Mouse (Mus musculus): ENCODE measurements at regions not wholly inside any gene's neighbourhood (a gene's known extent, or its start where the extent isn't known, plus 50 kb on each side); places are given as distances from the start of the nearest gene placed in this dataset.

GRCm38 (mm10) chr2:158985529-158986148 lies 191.0 kb downstream of the Dhx35 start:
- DNase-seq (ENCODE audit: low read depth, low spot score): no peak
- H3K27me3 ChIP-seq (ENCODE audit: control insufficient read depth, insufficient read depth, low read length, poor library complexity, severe bottlenecking): no peaks in the 10 kb centered on the region
- no peaks in the 10 kb centered on the region for H3K36me3 ChIP-seq (ENCODE audit: control insufficient read depth, insufficient read depth, low read length, poor library complexity, severe bottlenecking)

DNA sequence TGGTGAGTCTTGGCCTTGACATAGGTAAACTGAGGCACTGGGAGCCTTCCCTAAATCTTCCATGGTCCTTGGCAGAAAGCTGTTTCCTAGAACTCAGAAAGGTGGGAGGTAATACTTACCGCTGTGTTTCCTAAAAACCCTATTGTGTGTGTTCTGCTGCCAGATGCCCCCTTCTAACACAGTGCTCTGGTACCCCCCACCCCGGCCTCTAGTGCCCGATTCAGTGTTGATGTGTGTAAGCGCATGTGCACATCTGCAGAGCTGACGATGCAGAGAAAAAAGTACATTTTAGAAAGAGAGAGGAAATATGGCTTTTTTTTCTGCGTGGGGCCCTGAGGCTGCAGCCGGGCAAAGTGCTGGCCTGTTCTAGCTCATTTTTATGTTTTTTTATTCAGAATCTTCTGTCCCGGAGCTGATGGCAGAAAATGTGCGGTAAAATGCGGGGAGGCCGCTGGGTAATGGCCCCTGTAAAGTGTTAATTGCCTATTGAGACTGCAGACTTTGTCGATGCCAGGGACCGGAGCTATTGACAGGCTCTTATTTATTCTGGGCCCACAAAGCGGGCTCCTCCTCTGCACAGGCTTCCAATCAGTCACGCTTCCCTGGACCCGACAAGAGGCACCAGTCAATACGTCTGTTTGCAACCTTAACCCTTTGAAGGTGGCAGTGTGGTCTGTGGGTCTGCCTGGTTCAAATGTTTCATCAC lies 208.0 kb downstream of the Dhx35 start:
- Histone ChIP-seq H3K27me3 (ENCODE audit: control insufficient read depth, insufficient read depth, low read length, poor library complexity, severe bottlenecking) (no peaks in the 10 kb centered on the region), H3K36me3 (ENCODE audit: control insufficient read depth, insufficient read depth, low read length, poor library complexity, severe bottlenecking) (no peaks in the 10 kb centered on the region)
- no peak for DNase-seq (ENCODE audit: low read depth, low spot score)

- Histone ChIP-seq H3K36me3 (ENCODE audit: control insufficient read depth, insufficient read depth, low read length, poor library complexity, severe bottlenecking) (no peaks in the 10 kb centered on the region), H3K27me3 (ENCODE audit: control insufficient read depth, insufficient read depth, low read length, poor library complexity, severe bottlenecking) (no peaks in the 10 kb centered on the region)
- DNase-seq (ENCODE audit: low read depth, low spot score): no peak
Measured at GRCm38 (mm10) chr2:159003187-159003497, 208.5 kb downstream of the Dhx35 start.

GRCm38 (mm10) chr2:159004417-159004816 lies 209.8 kb downstream of the Dhx35 start:
- no peaks in the 10 kb centered on the region for H3K36me3 ChIP-seq (ENCODE audit: control insufficient read depth, insufficient read depth, low read length, poor library complexity, severe bottlenecking)
- no peaks in the 10 kb centered on the region for H3K27me3 ChIP-seq (ENCODE audit: control insufficient read depth, insufficient read depth, low read length, poor library complexity, severe bottlenecking)
- DNase-seq (ENCODE audit: low read depth, low spot score): no peak

DNA sequence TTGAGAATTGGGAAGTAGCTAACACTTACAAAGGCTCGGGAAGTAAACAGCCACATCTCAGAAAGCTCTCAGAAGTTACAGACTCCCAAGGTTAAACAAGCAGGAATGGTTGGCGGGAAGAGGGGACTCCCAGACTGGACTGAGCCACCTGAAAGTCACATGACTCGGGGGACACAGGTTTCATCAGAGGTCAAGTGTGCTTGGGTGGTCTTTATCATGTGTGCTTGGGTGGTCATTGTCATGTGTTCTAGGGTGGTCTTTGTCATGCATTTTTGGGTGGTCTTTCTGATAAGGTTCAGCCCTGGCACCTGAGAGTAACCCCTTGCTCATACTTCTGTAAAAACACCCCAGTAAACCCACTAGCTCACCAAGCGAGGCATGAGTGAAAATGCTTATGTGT lies 218.1 kb downstream of the Dhx35 start:
- DNase-seq (ENCODE audit: low read depth, low spot score): no peak

DNA sequence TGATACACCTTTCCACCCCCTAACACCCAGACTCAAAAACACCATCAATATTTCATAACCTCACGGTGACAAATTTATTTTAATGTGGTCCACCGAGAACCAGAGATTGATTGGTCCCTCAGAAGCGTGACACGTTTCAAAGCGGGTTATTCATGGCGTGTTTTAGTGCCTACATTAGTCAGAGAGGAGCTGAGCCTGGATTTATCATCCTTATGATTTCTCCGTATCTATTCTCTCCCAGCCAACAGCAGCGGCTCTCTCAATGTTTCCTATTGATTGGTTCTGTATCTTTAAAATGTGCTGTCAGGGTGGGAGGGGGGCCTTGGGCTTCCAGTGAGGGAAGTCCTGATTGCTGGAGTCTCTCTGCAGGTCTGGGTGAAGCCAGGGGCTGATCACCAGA lies 219.9 kb downstream of the Dhx35 start:
- Histone ChIP-seq H3K27me3 (ENCODE audit: control insufficient read depth, insufficient read depth, low read length, poor library complexity, severe bottlenecking) (no peaks in the 10 kb centered on the region), H3K36me3 (ENCODE audit: control insufficient read depth, insufficient read depth, low read length, poor library complexity, severe bottlenecking) (no peaks in the 10 kb centered on the region)
- DNase-seq (ENCODE audit: low read depth, low spot score): no peak

More for the DNA sequence above, 218.1 kb downstream of the Dhx35 start:
- no peaks in the 10 kb centered on the region for H3K27me3 ChIP-seq (ENCODE audit: control insufficient read depth, insufficient read depth, low read length, poor library complexity, severe bottlenecking)
- no peaks in the 10 kb centered on the region for H3K36me3 ChIP-seq (ENCODE audit: control insufficient read depth, insufficient read depth, low read length, poor library complexity, severe bottlenecking)

GRCm38 (mm10) chr2:159019921-159020534 lies 225.4 kb downstream of the Dhx35 start:
- Histone ChIP-seq H3K36me3 (ENCODE audit: control insufficient read depth, insufficient read depth, low read length, poor library complexity, severe bottlenecking) (no peaks in the 10 kb centered on the region), H3K27me3 (ENCODE audit: control insufficient read depth, insufficient read depth, low read length, poor library complexity, severe bottlenecking) (no peaks in the 10 kb centered on the region)
- DNase-seq (ENCODE audit: low read depth, low spot score): no peak

- Histone ChIP-seq H3K36me3 (ENCODE audit: control insufficient read depth, insufficient read depth, low read length, poor library complexity, severe bottlenecking) (no peaks in the 10 kb centered on the region), H3K27me3 (ENCODE audit: control insufficient read depth, insufficient read depth, low read length, poor library complexity, severe bottlenecking) (no peaks in the 10 kb centered on the region)
- DNase-seq (ENCODE audit: low read depth, low spot score): no peak
Measured at GRCm38 (mm10) chr2:159032147-159032546, 237.5 kb downstream of the Dhx35 start.

DNA sequence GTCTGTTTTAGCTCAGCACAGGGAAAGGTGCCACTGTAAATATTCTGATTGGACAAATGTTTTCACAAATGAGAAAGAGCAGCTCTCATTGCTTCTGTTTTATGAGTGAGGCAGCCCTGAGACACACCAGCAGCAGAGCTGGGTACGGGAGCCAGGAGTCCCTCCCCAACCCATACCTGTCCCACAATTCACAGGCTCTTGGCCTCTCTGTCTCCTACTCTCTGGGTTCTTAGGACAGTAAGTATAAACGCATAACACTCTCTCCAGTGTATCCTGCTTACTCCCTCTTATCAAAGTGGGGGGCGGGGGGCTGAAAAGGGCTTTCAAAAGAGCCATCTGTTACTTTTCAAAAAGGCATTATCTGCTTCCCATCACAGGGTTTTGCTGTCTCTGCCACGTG lies 245.3 kb downstream of the Dhx35 start:
- H3K27me3 ChIP-seq (ENCODE audit: control insufficient read depth, insufficient read depth, low read length, poor library complexity, severe bottlenecking): no peaks in the 10 kb centered on the region
- H3K36me3 ChIP-seq (ENCODE audit: control insufficient read depth, insufficient read depth, low read length, poor library complexity, severe bottlenecking): no peaks in the 10 kb centered on the region
- no peak for DNase-seq (ENCODE audit: low read depth, low spot score)

DNA sequence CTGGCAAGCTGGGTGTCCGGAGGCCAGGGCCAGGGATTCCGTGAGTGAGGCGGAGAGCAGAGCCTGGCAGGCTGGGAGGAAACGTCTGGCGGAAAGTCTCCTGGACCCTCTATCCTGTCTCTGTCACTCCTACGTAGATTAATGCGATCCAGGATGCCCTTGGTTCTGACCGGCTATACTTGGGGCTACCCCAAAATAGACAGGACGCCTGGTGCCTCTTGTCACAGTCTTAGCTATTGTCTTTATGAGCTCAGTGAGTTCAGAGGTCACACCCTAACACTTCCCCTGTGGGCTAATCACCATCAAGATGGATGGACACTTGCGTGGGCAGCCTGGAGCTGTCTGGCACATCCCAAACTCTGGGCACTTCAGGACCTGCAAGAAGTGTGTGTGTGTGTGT lies 258.9 kb downstream of the Dhx35 start:
- DNase-seq (ENCODE audit: low read depth, low spot score): no peak
- Histone ChIP-seq H3K27me3 (ENCODE audit: control insufficient read depth, insufficient read depth, low read length, poor library complexity, severe bottlenecking) (no peaks in the 10 kb centered on the region), H3K36me3 (ENCODE audit: control insufficient read depth, insufficient read depth, low read length, poor library complexity, severe bottlenecking) (no peaks in the 10 kb centered on the region)

- Histone ChIP-seq H3K27me3 (ENCODE audit: control insufficient read depth, insufficient read depth, low read length, poor library complexity, severe bottlenecking) (no peaks in the 10 kb centered on the region), H3K36me3 (ENCODE audit: control insufficient read depth, insufficient read depth, low read length, poor library complexity, severe bottlenecking) (no peaks in the 10 kb centered on the region)
- peak; percentile 2 for DNase-seq (ENCODE audit: low read depth, low spot score)
Measured at GRCm38 (mm10) chr2:159053936-159054335, 259.3 kb downstream of the Dhx35 start.

- no peaks in the 10 kb centered on the region for H3K27me3 ChIP-seq (ENCODE audit: control insufficient read depth, insufficient read depth, low read length, poor library complexity, severe bottlenecking)
- no peak for DNase-seq (ENCODE audit: low read depth, low spot score)
Measured at GRCm38 (mm10) chr2:159054451-159054850, 259.8 kb downstream of the Dhx35 start.

GRCm38 (mm10) chr2:159055780-159056179 lies 261.2 kb downstream of the Dhx35 start:
- no peaks in the 10 kb centered on the region for H3K27me3 ChIP-seq (ENCODE audit: control insufficient read depth, insufficient read depth, low read length, poor library complexity, severe bottlenecking)
- DNase-seq (ENCODE audit: low read depth, low spot score): no peak
- no peaks in the 10 kb centered on the region for H3K36me3 ChIP-seq (ENCODE audit: control insufficient read depth, insufficient read depth, low read length, poor library complexity, severe bottlenecking)

More at GRCm38 (mm10) chr2:159054451-159054850, 259.8 kb downstream of the Dhx35 start:
- H3K36me3 ChIP-seq (ENCODE audit: control insufficient read depth, insufficient read depth, low read length, poor library complexity, severe bottlenecking): no peaks in the 10 kb centered on the region

DNA sequence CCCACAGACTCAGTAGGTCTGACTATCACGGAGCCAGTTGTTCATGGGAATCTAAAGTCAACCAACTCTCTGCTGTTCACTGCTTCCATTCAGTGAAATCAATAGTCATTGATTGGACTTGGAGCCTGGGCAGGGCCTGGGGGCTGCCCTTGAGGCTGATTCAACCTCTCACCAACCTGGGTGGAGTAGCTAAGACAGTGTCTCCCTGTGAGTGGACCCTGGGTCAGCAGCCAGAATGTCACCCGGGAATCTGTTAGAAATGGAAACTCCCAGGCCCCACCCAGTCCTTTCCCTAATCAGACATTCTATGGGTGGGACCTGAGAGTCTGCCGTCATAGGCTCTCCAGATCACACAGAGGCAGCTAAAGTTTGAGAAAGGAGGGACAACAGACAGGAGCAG lies 262.4 kb downstream of the Dhx35 start:
- Histone ChIP-seq H3K36me3 (ENCODE audit: control insufficient read depth, insufficient read depth, low read length, poor library complexity, severe bottlenecking) (no peaks in the 10 kb centered on the region), H3K27me3 (ENCODE audit: control insufficient read depth, insufficient read depth, low read length, poor library complexity, severe bottlenecking) (no peaks in the 10 kb centered on the region)
- no peak for DNase-seq (ENCODE audit: low read depth, low spot score)

DNA sequence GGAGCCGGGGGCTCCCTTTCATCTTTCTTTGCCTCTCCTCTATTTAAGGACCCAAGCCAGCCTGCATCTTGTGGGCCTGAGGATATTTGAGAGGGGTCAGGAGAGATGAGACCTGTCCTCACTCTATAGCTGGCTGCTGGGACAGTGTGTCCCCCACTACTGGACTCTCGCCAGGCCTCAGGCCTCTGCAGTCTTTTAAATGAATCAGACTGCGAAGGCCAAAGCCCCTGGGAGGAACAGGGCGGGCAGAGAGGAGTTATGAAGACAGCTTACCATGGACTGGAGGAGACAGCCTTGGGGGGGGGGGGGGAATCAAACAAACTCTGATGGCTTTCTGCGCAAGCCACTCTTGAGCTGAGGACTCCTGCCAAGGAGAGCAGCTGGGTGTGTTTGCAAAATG lies 262.9 kb downstream of the Dhx35 start:
- DNase-seq (ENCODE audit: low read depth, low spot score): no peak
- no peaks in the 10 kb centered on the region for H3K36me3 ChIP-seq (ENCODE audit: control insufficient read depth, insufficient read depth, low read length, poor library complexity, severe bottlenecking)

More for the DNA sequence above, 262.9 kb downstream of the Dhx35 start:
- no peaks in the 10 kb centered on the region for H3K27me3 ChIP-seq (ENCODE audit: control insufficient read depth, insufficient read depth, low read length, poor library complexity, severe bottlenecking)

Measured in splenic B cell, adult 2 months (primary cell).